Mouse (Mus musculus) liver, adult 2 months (tissue): Measurements from ENCODE around the gene Tmem106c.

Experiments used
- CTCF ChIP-seq: fragments of 200-500 bp; IDR thresholded peaks from 2 replicates; pipeline ENCODE4 v1.5.1; 2011; ENCODE audit warnings: low read depth, low read length, control low read depth
- POLR2A ChIP-seq: fragments of 200-500 bp; IDR thresholded peaks from 2 replicates; pipeline ENCODE4 v1.6.1; 2011; ENCODE audit warnings: low read length, control low read depth; ENCODE audit not compliant: insufficient read depth; ENCODE audit errors: extremely low read depth

- TF ChIP-seq CTCF (no peak), POLR2A (no peak)
Measured at GRCm38 (mm10) chr15:97989544-97989943, 25.5 kb downstream of the Tmem106c start.
